Mouse (Mus musculus) left cerebral cortex, postnatal 36 days (tissue): ENCODE measurements around the gene Sgk2. TPM values are rescaled to one million over a fixed set of nuclear protein-coding genes. Genes with fewer than 3 reads are reported as not detected.
"Not testable (repeated sequence)": the region's sequence is repeated elsewhere in the genome, so short reads cannot be mapped to it uniquely, and the experiment has no call there.

Source experiments
- DNase-seq, 2 experiments: peaks; one replicate each; pipeline ENCODE4 v3.0.0; 2021 to 2022; ENCODE audit warnings: low spot score in 2 of 2, mixed read lengths in 1 of 2
- intact Hi-C: fragments of 180-260 bp; cut with DNase I; formaldehyde crosslinking; loops from one replicate; pipeline ENCODE4 v1.15.1; 2025
- total RNA-seq, 2 experiments: library from RNA; stranded (reverse); gene quantifications; 2 replicates each; pipeline ENCODE4 v1.2.3; 2021

Gene Sgk2
- total RNA-seq, 2 experiments from 2014 or later = 0.57 to 0.79 TPM

DNA sequence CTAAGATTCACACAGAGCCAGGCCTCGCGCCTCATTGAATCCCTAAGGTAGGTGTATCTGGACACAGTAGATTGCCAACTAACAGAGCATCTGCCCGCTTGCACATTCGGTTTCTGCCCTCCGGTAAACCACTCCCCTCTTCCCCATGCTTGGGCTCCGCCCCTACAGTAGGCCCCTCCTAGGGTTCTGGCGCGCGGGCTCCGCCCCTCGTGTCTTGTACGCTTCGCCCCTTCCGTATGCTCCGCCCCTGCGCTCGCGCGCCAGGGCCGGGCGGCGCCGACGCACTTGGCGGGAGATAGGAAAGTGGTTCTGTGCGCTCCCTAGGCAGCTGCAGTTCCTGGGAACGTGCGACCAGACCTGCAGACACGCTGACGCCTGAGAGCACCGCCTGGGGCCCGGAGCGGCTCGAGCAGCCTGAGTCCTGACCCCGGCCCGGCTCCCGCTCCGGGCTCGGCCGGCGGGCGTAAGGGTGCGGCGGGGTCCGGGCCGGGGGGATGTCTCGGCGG, 67.3 kb downstream of the Sgk2 start, which contains the start of gene Mybl2:
Gene Mybl2 (plus strand): TSS at position 353 of the 506 bp plus-strand sequence.
- intact Hi-C loops = no loop called here

GRCm38 (mm10) chr2:163054891-163055494, 67.9 kb downstream of the Sgk2 start:
- intact Hi-C loops = no loop called here
- DNase-seq = no peak

More for the DNA sequence above, 67.3 kb downstream of the Sgk2 start, which contains the start of gene Mybl2:
- peak; percentile 75 to 76 for DNase-seq

- intact Hi-C loops = no loop called here
- DNase-seq = no peak
Observed at GRCm38 (mm10) chr2:163055715-163056114, 68.6 kb downstream of the Sgk2 start.

DNA sequence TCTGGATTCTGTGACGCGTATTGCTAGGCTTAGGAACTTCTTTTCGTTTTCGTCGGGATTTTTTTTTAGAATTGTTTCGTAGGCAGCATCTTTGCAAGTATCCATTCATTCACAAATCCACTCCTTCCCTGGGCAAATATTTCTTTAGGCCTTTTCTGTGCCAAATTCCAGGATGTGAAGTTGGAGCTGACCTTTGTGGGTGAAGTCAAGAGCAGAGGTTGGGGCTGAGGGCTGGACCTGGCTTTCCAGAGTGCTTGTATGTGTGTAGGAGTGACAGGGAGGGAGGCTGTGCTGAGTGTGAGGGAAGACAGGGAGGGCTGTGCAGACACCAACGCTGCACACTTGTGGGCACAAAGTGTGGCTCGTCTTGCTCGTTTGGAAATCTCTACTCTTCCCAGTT, 69.5 kb downstream of the Sgk2 start:
- no peak for DNase-seq
- intact Hi-C loops = no loop called here

- DNase-seq, intact Hi-C loops: not testable (repeated sequence)
Observed at GRCm38 (mm10) chr2:163058981-163059380, 71.9 kb downstream of the Sgk2 start.

GRCm38 (mm10) chr2:163060630-163061029, 73.5 kb downstream of the Sgk2 start:
- intact Hi-C loops = no loop called here
- DNase-seq = no peak

- DNase-seq = no peak
- intact Hi-C loops = no loop called here
Observed at GRCm38 (mm10) chr2:163061203-163062118, 74.3 kb downstream of the Sgk2 start.

DNA sequence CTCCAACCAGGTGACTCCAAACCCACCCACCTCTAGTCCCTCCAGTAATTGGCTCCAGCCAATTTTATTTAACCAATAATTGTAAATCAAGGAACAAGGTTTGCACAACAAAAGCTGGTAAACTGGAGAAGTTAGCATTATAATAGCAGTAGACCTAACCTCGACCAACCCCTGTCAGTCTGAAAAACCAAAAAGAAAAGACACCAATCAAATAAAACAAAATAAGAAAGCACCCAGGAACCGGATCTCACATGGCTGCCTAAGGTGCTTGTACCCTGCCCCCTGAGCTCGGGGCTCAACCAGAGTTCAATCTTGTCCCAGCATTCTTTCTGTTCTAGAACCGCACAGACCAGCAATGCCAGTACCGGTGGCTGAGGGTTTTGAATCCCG, 75.0 kb downstream of the Sgk2 start:
- DNase-seq = no peak
- intact Hi-C loops = no loop called here

Other genes starting within 250 kb of the Sgk2 start
- gene Srsf6, start 55.8 kb upstream of the Sgk2 start, total RNA-seq = 100 to 1,000 TPM in 1 of 2 experiments, 10 to 100 TPM in 1; 69.7 to 123 TPM
- gene L3mbtl1, start 43.9 kb upstream of the Sgk2 start, total RNA-seq = 10 to 100 TPM; 11.4 to 21.7 TPM
- 10 to 100 TPM; 30.2 to 36.1 TPM for gene Ift52, start 30.0 kb downstream of the Sgk2 start, total RNA-seq
- 1 to 10 TPM; 1.2 to 4.5 TPM for gene Mybl2, start 67.4 kb downstream of the Sgk2 start, total RNA-seq
- gene Gtsf1l, start 100.5 kb downstream of the Sgk2 start, total RNA-seq = not detected
- 10 to 100 TPM; 28.2 to 31.0 TPM for gene Tox2, start 215.8 kb downstream of the Sgk2 start, total RNA-seq